Mouse (Mus musculus) heart, adult 11 months (tissue): ENCODE measurements around the gene Ankrd52.

Experiments
- DNase-seq: peaks from one replicate; pipeline ENCODE4 v3.0.0; 2022

Ankrd52 gene

GRCm38 (mm10) chr10:128403931-128404330 lies 27.0 kb downstream of the Ankrd52 start:
- no peak for DNase-seq

- DNase-seq: peak; percentile 96
Observed at GRCm38 (mm10) chr10:128408591-128409535, 31.9 kb downstream of the Ankrd52 start.

GRCm38 (mm10) chr10:128409692-128410559 lies 33.0 kb downstream of the Ankrd52 start:
- peak; percentile 100 for DNase-seq

- no peak for DNase-seq
Observed at GRCm38 (mm10) chr10:128410560-128410845, 33.6 kb downstream of the Ankrd52 start.

GRCm38 (mm10) chr10:128411211-128412054 lies 34.5 kb downstream of the Ankrd52 start, which contains the start of the genes Nabp2 and Rnf41:
Gene Nabp2 (minus strand): TSS chr10:128411492.
Gene Rnf41 (plus strand): TSS chr10:128411657.
- peak; percentile 100 for DNase-seq

GRCm38 (mm10) chr10:128412055-128412381 lies 35.1 kb downstream of the Ankrd52 start:
- no peak for DNase-seq

- DNase-seq: no peak
Observed at GRCm38 (mm10) chr10:128412558-128412957, 35.6 kb downstream of the Ankrd52 start.

- DNase-seq: no peak
Observed at GRCm38 (mm10) chr10:128413076-128413475, 36.2 kb downstream of the Ankrd52 start.

GRCm38 (mm10) chr10:128414848-128415247 lies 37.9 kb downstream of the Ankrd52 start:
- no peak for DNase-seq

- no peak for DNase-seq
Observed at GRCm38 (mm10) chr10:128422426-128422825, 45.5 kb downstream of the Ankrd52 start.

GRCm38 (mm10) chr10:128424604-128425003 lies 47.7 kb downstream of the Ankrd52 start:
- DNase-seq: no peak

GRCm38 (mm10) chr10:128425260-128425659 lies 48.3 kb downstream of the Ankrd52 start:
- no peak for DNase-seq

GRCm38 (mm10) chr10:128429052-128429451 lies 52.1 kb downstream of the Ankrd52 start:
- no peak for DNase-seq

- no peak for DNase-seq
Observed at GRCm38 (mm10) chr10:128429454-128429853, 52.5 kb downstream of the Ankrd52 start.

GRCm38 (mm10) chr10:128433417-128433816 lies 56.5 kb downstream of the Ankrd52 start:
- no peak for DNase-seq

- DNase-seq: no peak
Observed at GRCm38 (mm10) chr10:128434681-128435080, 57.8 kb downstream of the Ankrd52 start.

GRCm38 (mm10) chr10:128435186-128435823 lies 58.4 kb downstream of the Ankrd52 start:
- peak; percentile 97 for DNase-seq

GRCm38 (mm10) chr10:128435873-128436272 lies 59.0 kb downstream of the Ankrd52 start:
- DNase-seq: no peak

- no peak for DNase-seq
Observed at GRCm38 (mm10) chr10:128436376-128436775, 59.5 kb downstream of the Ankrd52 start.

- peak; percentile 94 for DNase-seq
Observed at GRCm38 (mm10) chr10:128438675-128439279, 61.9 kb downstream of the Ankrd52 start.

- DNase-seq: no peak
Observed at GRCm38 (mm10) chr10:128440407-128440806, 63.5 kb downstream of the Ankrd52 start.
